Mouse (Mus musculus): Measurements from ENCODE around the gene Csad.
"Not testable (repeated sequence)": the region's sequence is repeated elsewhere in the genome, so short reads cannot be mapped to it uniquely, and the experiment has no call there.

The Csad gene

GRCm38 (mm10) chr15:102155006-102155405 lies 49.5 kb downstream of the Csad start:
- not testable (repeated sequence) for DNase-seq

- no peak for DNase-seq
Measured at GRCm38 (mm10) chr15:102152646-102153045, 51.9 kb downstream of the Csad start.

GRCm38 (mm10) chr15:102150301-102151135 lies 54.0 kb downstream of the Csad start, which contains the start of gene Soat2:
Gene Soat2 (plus strand): TSS chr15:102150526.
- DNase-seq: no peak

- no peak for DNase-seq
Measured at GRCm38 (mm10) chr15:102149561-102149960, 55.0 kb downstream of the Csad start.

- no peak for DNase-seq
Measured at GRCm38 (mm10) chr15:102147674-102148402, 56.7 kb downstream of the Csad start.

- DNase-seq: peak; percentile 47
Measured at GRCm38 (mm10) chr15:102146882-102147281, 57.6 kb downstream of the Csad start.

GRCm38 (mm10) chr15:102146089-102146488 lies 58.4 kb downstream of the Csad start:
- DNase-seq: no peak

GRCm38 (mm10) chr15:102145330-102145729 lies 59.2 kb downstream of the Csad start:
- DNase-seq: no peak

GRCm38 (mm10) chr15:102144726-102145125 lies 59.8 kb downstream of the Csad start:
- DNase-seq: no peak

GRCm38 (mm10) chr15:102144274-102144711 lies 60.2 kb downstream of the Csad start, which contains the start of gene Igfbp6:
Gene Igfbp6 (plus strand): TSS chr15:102144362.
- DNase-seq: no peak

- no peak for DNase-seq
Measured at GRCm38 (mm10) chr15:102142914-102143912, 61.3 kb downstream of the Csad start.

GRCm38 (mm10) chr15:102141120-102141519 lies 63.4 kb downstream of the Csad start:
- DNase-seq: no peak

- peak; percentile 98 for DNase-seq
Measured at GRCm38 (mm10) chr15:102136129-102136758, 68.3 kb downstream of the Csad start, which contains the start of gene Spryd3. Gene Spryd3 (minus strand): TSS chr15:102136234.

GRCm38 (mm10) chr15:102135522-102136128 lies 68.9 kb downstream of the Csad start:
- DNase-seq: no peak

GRCm38 (mm10) chr15:102134709-102135108 lies 69.8 kb downstream of the Csad start:
- no peak for DNase-seq

- DNase-seq: no peak
Measured at GRCm38 (mm10) chr15:102133314-102133713, 71.2 kb downstream of the Csad start.

Measured in cerebellum, adult 11 months (tissue).